Mouse (Mus musculus) liver, postnatal 0 days (tissue): ENCODE data around the gene Pim3. TPM values are rescaled to one million over a fixed set of nuclear protein-coding genes. Genes with fewer than 3 reads are reported as not detected.
A peak's percentile ranks its signal among the peaks of the same experiment; 100 is the strongest.

Experiments
- ATAC-seq: fragments of 200-750 bp; cut with Nextera tagmentation; 2 replicates; pipeline ENCODE4 v1.8.0; 2017; ENCODE audit warnings: mild to moderate bottlenecking, moderate library complexity
- DNase-seq: peaks from one replicate; pipeline ENCODE4 v3.0.0-alpha.2; 2016
- H3K27ac ChIP-seq: fragments of 300-500 bp; sonication (generic); 2 replicates; pipeline ENCODE4 v1.5.1; 2014; ENCODE audit warnings: antibody characterized with exemption, moderate library complexity, mild to moderate bottlenecking, low read depth
- H3K27me3 ChIP-seq: fragments of 300-500 bp; sonication (generic); 2 replicates; pipeline ENCODE4 v1.6.1; 2014; ENCODE audit warnings: low read length, control low read depth, mixed read lengths; ENCODE audit not compliant: insufficient read depth
- H3K36me3 ChIP-seq: fragments of 300-500 bp; sonication (generic); replicated peaks from 2 replicates; pipeline ENCODE4 v1.6.1; 2014; ENCODE audit warnings: mild to moderate bottlenecking, control low read depth, low read length, moderate library complexity, mixed read lengths; ENCODE audit not compliant: insufficient read depth
- H3K4me1 ChIP-seq: fragments of 300-500 bp; sonication (generic); 2 replicates; pipeline ENCODE4 v1.6.1; 2014; ENCODE audit warnings: antibody characterized with exemption, mild to moderate bottlenecking, control low read depth; ENCODE audit not compliant: insufficient read depth
- H3K4me2 ChIP-seq: fragments of 300-500 bp; sonication (generic); 2 replicates; pipeline ENCODE4 v1.6.1; 2014; ENCODE audit warnings: low read depth, mild to moderate bottlenecking, low read length, moderate library complexity, mixed read lengths
- H3K4me3 ChIP-seq: fragments of 300-500 bp; sonication (generic); 2 replicates; pipeline ENCODE4 v1.5.1; 2014; ENCODE audit warnings: low read depth, low read length
- H3K9ac ChIP-seq: fragments of 300-500 bp; sonication (generic); replicated peaks from 2 replicates; pipeline ENCODE4 v1.6.1; 2014; ENCODE audit warnings: mild to moderate bottlenecking, moderate library complexity
- H3K9me3 ChIP-seq: fragments of 300-500 bp; sonication (generic); 2 replicates; pipeline ENCODE4 v1.6.1; 2016; ENCODE audit warnings: mild to moderate bottlenecking, control low read depth, low read length, mixed read lengths
- CTCF ChIP-seq: sonication (generic); IDR thresholded peaks from 2 replicates; pipeline ENCODE4 v1.5.1; 2016; ENCODE audit warnings: antibody characterized with exemption, low read depth
- EP300 ChIP-seq: IDR thresholded peaks from 2 replicates; pipeline ENCODE4 v1.6.1; 2016; ENCODE audit warnings: antibody characterized with exemption, low read depth, mild to moderate bottlenecking
- WGBS: fragments of 180-500 bp; shearing (Covaris S2); extraction: QIAGEN DNeasy Blood & Tissue Kit; methylation state at CpG from one replicate; pipeline ENCODE4 v1.1.7; 2014; ENCODE audit not compliant: insufficient replicate concordance; 5-methylcytosine and 5-hydroxymethylcytosine counted together
- polyA plus RNA-seq: library from polyadenylated mRNA; unstranded; fragments of >200 nt; fragmentation: Nextera tagmentation; extraction: Ambion mirVana; gene quantifications from 2 replicates; pipeline ENCODE4 v1.2.1, GENCODE M21; 2015

Gene Pim3
- polyA plus RNA-seq, 1 experiment from 2014 or later = 34.2 TPM

DNA sequence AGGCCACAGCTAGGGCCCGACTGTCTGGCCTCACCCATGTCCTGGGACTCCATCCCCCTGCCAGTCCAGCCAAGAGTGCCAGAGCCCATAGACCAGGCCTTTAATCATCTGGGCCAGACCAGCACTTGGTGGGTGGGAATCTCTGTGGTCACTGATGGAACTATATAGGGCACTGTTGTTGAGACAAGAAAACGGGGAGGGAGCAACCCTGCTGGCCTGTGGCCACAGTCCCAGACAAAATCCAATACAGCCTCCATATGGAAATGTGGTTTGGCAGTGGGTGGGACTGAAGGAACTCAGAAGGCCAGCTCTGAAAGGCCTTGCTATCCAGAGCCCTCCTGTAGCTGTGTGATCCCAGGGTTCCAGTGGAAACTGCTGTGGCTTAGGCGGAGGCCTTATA lies 27.0 kb downstream of the Pim3 start:
- no peak for TF ChIP-seq EP300
- no peak for TF ChIP-seq CTCF
- H3K27ac ChIP-seq = 0 out of 2 replicates have a peak overlapping the region, but pooled peaks have one; percentile 16

DNA sequence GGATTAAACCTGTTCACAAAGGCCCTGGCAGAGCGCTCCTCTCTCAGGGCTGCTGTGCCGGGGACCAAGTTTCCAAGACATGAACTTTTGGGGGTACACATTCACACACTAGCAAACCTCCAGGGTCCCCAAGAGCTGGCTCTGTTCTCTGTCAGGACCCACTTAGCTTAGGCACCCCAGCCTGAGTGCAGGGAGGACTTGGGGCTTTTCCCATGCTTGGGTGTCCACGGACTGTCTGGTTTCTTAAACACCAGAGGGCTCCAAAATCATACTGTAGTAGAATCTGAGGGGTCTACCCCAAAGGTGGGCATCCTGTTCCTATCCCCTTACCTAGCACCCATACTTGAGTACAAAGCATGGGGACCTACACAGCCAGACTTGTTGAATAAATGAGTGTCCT lies 28.0 kb downstream of the Pim3 start:
- Histone ChIP-seq H3K36me3 (no peaks in the 10 kb centered on the region), H3K9ac (no peak overlapping the region; the same call in 1 of the 2 replicates), H3K4me2 (no peak overlapping the region), H3K4me3 (no peak overlapping the region), H3K9me3 (no peaks in the 10 kb centered on the region), H3K4me1 (peaks cover 28% of the 10 kb centered on the region), H3K27ac (no peak overlapping the region), H3K27me3 (no peaks in the 10 kb centered on the region; the same call in 1 of the 2 replicates)
- ATAC-seq (no peak), DNase-seq (no peak)
- TF ChIP-seq EP300 = no peak
- no peak for TF ChIP-seq CTCF
- WGBS = 75% methylated on average over 3 of the region's 3 CpGs

More for the DNA sequence above, 27.0 kb downstream of the Pim3 start:
- Histone ChIP-seq H3K4me2 (no peak overlapping the region), H3K4me3 (no peak overlapping the region), H3K36me3 (no peaks in the 10 kb centered on the region), H3K9me3 (no peaks in the 10 kb centered on the region), H3K27me3 (no peaks in the 10 kb centered on the region; the same call in 1 of the 2 replicates), H3K9ac (no peak overlapping the region), H3K4me1 (peaks cover 28% of the 10 kb centered on the region)
- peak; percentile 47 for DNase-seq
- peak; percentile 30; the same call in 1 of the 2 replicates for ATAC-seq
- 66% methylated on average over 3 of the region's 3 CpGs for WGBS

DNA sequence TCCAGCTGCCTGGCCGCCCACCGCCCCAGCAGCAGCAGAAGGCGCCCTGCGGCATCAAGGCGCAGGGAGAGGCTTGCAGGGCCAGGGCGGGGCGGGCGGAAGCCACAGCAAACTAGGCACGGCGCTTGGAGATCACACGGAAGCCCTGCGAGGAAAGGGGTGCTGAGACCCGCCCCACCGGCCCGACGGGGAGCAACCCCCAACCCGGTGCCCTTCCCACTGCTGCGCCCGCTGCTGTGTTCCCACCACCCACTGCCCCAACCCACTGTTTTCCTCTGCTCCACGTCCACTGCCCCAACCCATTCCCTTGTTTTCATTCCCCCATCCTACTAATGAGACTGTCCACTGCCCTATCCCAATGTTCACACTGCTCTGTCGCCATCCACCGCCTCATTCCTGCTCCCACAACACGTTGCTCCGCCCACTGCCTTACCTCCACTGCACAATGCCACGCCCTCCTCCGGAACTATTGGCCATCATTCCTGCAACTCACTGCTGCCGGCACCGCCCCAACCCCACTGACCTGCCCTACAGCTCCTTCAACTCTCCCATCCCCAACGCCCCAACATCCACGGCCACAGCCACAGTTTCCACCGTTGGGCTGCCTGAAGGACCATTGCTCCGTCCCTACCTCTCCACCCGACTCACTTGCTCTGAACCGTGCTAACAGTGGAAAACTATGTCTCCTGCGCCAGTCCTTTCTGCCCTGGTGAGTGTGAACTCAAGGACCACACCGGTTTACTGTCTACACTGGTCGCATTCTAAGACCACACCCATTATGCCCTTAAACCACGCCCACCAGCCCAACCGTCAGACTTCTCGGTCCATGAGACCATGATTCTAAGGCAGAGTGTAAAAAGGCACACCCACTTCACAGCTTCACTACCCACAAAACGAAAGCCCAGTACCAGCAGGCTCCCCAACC lies 29.0 kb downstream of the Pim3 start:
- DNase-seq (peak; percentile 86), ATAC-seq (peak; percentile 93)
- WGBS = 3% methylated on average over 41 of the region's 41 CpGs
- Histone ChIP-seq H3K9ac (peak overlapping the region; percentile 54), H3K4me3 (peak overlapping the region; percentile 46), H3K27ac (0 out of 2 replicates have a peak overlapping the region, but pooled peaks have one; percentile 11), H3K4me1 (peaks cover 28% of the 10 kb centered on the region), H3K4me2 (peak overlapping the region; percentile 82), H3K36me3 (no peaks in the 10 kb centered on the region), H3K9me3 (no peaks in the 10 kb centered on the region), H3K27me3 (no peaks in the 10 kb centered on the region; the same call in 1 of the 2 replicates)
- TF ChIP-seq CTCF = no peak
- no peak for TF ChIP-seq EP300

DNA sequence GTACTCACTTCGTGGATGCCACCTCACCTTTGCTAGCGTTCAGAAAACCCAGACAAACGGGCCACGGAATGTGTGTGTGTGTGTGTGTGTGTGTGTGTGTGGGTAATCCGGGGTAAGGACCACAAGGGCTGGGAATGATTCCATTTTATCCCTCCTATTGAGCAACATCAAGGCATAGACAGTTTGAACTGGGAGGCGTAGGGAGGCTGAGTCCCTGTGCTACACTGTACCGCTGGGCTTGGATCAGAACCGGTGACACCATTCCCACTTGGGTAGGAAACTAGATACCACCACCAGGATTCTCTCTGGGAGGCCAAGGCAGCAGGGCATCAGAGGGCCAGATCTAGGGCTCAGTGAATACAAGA lies 29.7 kb downstream of the Pim3 start:
- Histone ChIP-seq H3K9me3 (no peaks in the 10 kb centered on the region), H3K27me3 (no peaks in the 10 kb centered on the region; the same call in 1 of the 2 replicates), H3K27ac (no peak overlapping the region), H3K4me1 (peaks cover 28% of the 10 kb centered on the region), H3K36me3 (no peaks in the 10 kb centered on the region), H3K4me3 (0 out of 2 replicates have a peak overlapping the region, but pooled peaks have one; percentile 46), H3K4me2 (peak overlapping the region; percentile 82), H3K9ac (no peak overlapping the region)
- TF ChIP-seq CTCF = no peak
- TF ChIP-seq EP300 = no peak
- ATAC-seq (no peak), DNase-seq (no peak)
- WGBS = 64% methylated on average over 8 of the region's 8 CpGs

DNA sequence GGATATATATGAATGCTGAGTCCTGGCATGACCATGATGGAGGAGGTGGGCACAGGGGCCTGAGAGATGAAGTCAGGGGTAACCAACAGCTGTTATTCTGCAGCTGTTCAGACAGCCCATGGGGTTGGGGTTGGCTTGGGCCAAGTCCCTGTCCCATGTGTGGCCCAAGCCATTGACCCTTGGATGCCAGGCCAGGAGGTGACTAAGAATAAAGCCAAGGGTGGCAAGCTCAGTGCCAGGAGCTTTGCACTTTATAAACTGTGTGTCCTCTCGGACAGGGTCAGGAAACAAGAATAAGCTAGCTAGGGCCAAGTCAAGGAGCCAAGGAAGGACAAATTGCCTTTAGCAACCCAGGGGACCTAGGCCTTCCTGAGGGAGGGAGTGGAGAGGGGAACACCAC lies 30.3 kb downstream of the Pim3 start:
- Histone ChIP-seq H3K9me3 (no peaks in the 10 kb centered on the region), H3K9ac (no peak overlapping the region), H3K4me1 (peaks cover 28% of the 10 kb centered on the region), H3K4me2 (no peak overlapping the region), H3K36me3 (no peaks in the 10 kb centered on the region), H3K27me3 (no peaks in the 10 kb centered on the region; the same call in 1 of the 2 replicates), H3K4me3 (no peak overlapping the region), H3K27ac (no peak overlapping the region)
- DNase-seq (no peak), ATAC-seq (no peak)
- TF ChIP-seq CTCF (no peak), EP300 (no peak)
- WGBS = 70% methylated on average over 1 of the region's 1 CpGs

DNA sequence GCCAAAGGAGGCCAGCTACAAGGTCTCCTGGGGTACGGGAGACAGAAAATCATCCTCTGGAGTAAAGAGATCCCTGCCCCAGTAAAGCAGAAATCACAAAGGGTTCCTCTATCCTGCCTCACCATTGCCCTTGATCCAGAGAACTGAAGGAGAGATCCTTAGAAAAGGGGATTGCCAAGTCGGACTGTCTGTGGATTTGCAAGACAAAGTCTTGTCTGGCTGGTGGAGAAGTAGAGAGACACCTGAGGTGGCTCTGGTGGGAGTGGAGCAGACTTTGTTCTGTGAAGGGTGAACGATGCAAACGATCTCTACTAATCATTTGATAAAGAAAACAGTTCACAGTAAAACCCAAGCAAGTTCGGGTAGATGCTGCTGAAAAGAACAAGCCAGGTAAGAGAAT lies 30.9 kb downstream of the Pim3 start:
- H3K27me3 ChIP-seq = no peaks in the 10 kb centered on the region; the same call in 1 of the 2 replicates
- no peaks in the 10 kb centered on the region for H3K9me3 ChIP-seq
- no peak for TF ChIP-seq CTCF
- TF ChIP-seq EP300 = no peak
- H3K36me3 ChIP-seq = no peaks in the 10 kb centered on the region
- 65% methylated on average over 5 of the region's 5 CpGs for WGBS
- DNase-seq (no peak), ATAC-seq (no peak)
- H3K4me3 ChIP-seq = no peak overlapping the region
- H3K9ac ChIP-seq = no peak overlapping the region
- H3K27ac ChIP-seq = no peak overlapping the region
- peaks cover 25% of the 10 kb centered on the region for H3K4me1 ChIP-seq
- no peak overlapping the region for H3K4me2 ChIP-seq
